Mouse (Mus musculus) liver, embryonic 11.5 days (tissue): Measurements from ENCODE around the gene Sepsecs. TPM values are rescaled to one million over a fixed set of nuclear protein-coding genes. Genes with fewer than 3 reads are reported as not detected.
A peak's percentile ranks its signal among the peaks of the same experiment; 100 is the strongest.

Experiments used
- ATAC-seq: fragments of 200-750 bp; cut with Nextera tagmentation; replicated peaks from 2 replicates; pipeline ENCODE4 v1.8.0; 2017; ENCODE audit warnings: moderate number of reproducible peaks, mild to moderate bottlenecking, moderate TSS enrichment, moderate library complexity; ENCODE audit not compliant: low FRiP score
- DNase-seq: peaks from one replicate; pipeline ENCODE4 v3.0.0-alpha.2; 2017; ENCODE audit warnings: low spot score
- H3K27ac ChIP-seq: fragments of 300-500 bp; sonication (generic); 2 replicates; pipeline ENCODE4 v1.5.1; 2014; ENCODE audit warnings: mild to moderate bottlenecking, low read depth, low read length, control low read depth
- H3K27me3 ChIP-seq: fragments of 300-500 bp; sonication (generic); replicated peaks from 2 replicates; pipeline ENCODE4 v1.6.1; 2014; ENCODE audit warnings: low read length, mixed read lengths; ENCODE audit not compliant: control insufficient read depth, insufficient read depth
- H3K36me3 ChIP-seq: fragments of 300-500 bp; sonication (generic); 2 replicates; pipeline ENCODE4 v1.6.1; 2014; ENCODE audit warnings: mild to moderate bottlenecking, low read length, moderate library complexity, mixed read lengths; ENCODE audit not compliant: control insufficient read depth, insufficient read depth
- H3K4me1 ChIP-seq: fragments of 300-500 bp; sonication (generic); replicated peaks from 2 replicates; pipeline ENCODE4 v1.6.1; 2014; ENCODE audit warnings: low read length, mixed read lengths; ENCODE audit not compliant: control insufficient read depth, insufficient read depth
- H3K4me2 ChIP-seq: fragments of 300-500 bp; sonication (generic); 2 replicates; pipeline ENCODE4 v1.6.1; 2014; ENCODE audit warnings: mild to moderate bottlenecking, control low read depth, moderate library complexity
- H3K4me3 ChIP-seq: fragments of 300-500 bp; sonication (generic); 2 replicates; pipeline ENCODE4 v1.5.1; 2014; ENCODE audit warnings: low read depth, low read length, control low read depth
- H3K9ac ChIP-seq: fragments of 300-500 bp; sonication (generic); 2 replicates; pipeline ENCODE4 v1.6.1; 2014; ENCODE audit warnings: low read depth, low read length, control low read depth
- H3K9me3 ChIP-seq: fragments of 300-500 bp; sonication (generic); 2 replicates; pipeline ENCODE4 v1.6.1; 2016; ENCODE audit warnings: low read length, inconsistent platforms, mixed read lengths; ENCODE audit not compliant: control insufficient read depth
- WGBS: fragments of 180-500 bp; shearing (Covaris S2); extraction: QIAGEN DNeasy Blood & Tissue Kit; methylation state at CpG from one replicate; pipeline ENCODE4 v1.1.7; 2014; 5-methylcytosine and 5-hydroxymethylcytosine counted together
- polyA plus RNA-seq: library from polyadenylated mRNA; unstranded; fragments of >200 nt; fragmentation: Nextera tagmentation; extraction: Ambion mirVana; gene quantifications from 2 replicates; pipeline ENCODE4 v1.2.1, GENCODE M21; 2014

Sepsecs gene
- polyA plus RNA-seq, 1 experiment from 2014 or later, result 12.7 TPM

GRCm38 (mm10) chr5:52636025-52636755, 33.3 kb downstream of the Sepsecs start:
- Histone ChIP-seq H3K9me3 (no peaks in the 10 kb centered on the region), H3K4me2 (no peak overlapping the region), H3K36me3 (no peaks in the 10 kb centered on the region), H3K9ac (no peak overlapping the region), H3K27ac (no peak overlapping the region), H3K4me1 (no peaks in the 10 kb centered on the region), H3K4me3 (no peak overlapping the region), H3K27me3 (no peaks in the 10 kb centered on the region)
- WGBS, result 40% methylated on average over 11 of the region's 11 CpGs
- no peak for DNase-seq
- no peak for ATAC-seq

DNA sequence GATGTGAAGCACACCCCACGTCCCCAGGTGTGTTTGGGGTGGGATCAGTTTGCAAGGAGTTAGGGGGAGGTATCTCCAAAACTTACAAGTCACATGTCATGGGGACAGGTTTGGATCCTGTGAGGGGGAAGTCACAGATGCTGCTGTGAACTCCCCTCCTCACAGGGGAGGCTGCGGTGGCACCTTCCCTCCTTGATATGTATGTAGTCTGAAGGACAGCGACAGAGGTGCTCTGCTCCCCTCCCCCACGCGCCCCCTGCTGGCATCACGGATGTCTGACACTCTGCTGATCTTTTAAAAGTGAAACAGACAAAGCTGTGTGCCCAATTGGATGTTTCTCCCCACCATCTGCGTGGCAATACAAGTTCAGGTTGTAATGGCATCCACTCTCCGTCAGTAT, 35.5 kb downstream of the Sepsecs start:
- DNase-seq, result no peak
- Histone ChIP-seq H3K4me1 (no peaks in the 10 kb centered on the region), H3K4me2 (no peak overlapping the region), H3K36me3 (no peaks in the 10 kb centered on the region), H3K9me3 (no peaks in the 10 kb centered on the region), H3K27me3 (no peaks in the 10 kb centered on the region), H3K9ac (no peak overlapping the region), H3K27ac (no peak overlapping the region), H3K4me3 (no peak overlapping the region)
- 24% methylated on average over 8 of the region's 8 CpGs for WGBS
- 0 out of 2 replicates have a peak, but pooled peaks have one; percentile 33 for ATAC-seq

DNA sequence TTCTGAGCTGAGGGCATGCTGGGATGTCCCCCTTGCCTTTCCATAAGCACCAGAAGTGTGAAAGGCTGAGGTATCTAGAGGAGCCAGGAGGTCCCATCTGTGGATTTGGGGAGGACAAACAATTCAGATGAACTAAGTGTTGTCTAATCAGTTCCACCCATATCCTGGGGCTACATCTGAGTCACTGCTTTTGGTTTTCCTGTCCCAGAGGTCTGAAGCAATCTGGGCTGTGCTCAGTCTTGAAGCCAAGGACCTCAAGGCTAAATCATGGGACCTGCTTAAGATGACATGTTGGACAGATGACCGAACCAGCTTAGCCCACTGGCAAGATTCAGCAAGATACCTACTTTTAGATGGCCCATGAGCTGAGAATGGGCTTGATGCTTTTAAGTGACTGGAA, 39.0 kb downstream of the Sepsecs start:
- DNase-seq (no peak), ATAC-seq (no peak)
- H3K27ac ChIP-seq, result no peak overlapping the region
- no peaks in the 10 kb centered on the region for H3K9me3 ChIP-seq
- no peaks in the 10 kb centered on the region for H3K4me1 ChIP-seq
- H3K4me2 ChIP-seq, result no peak overlapping the region
- no peak overlapping the region for H3K4me3 ChIP-seq
- H3K9ac ChIP-seq, result no peak overlapping the region
- H3K27me3 ChIP-seq, result no peaks in the 10 kb centered on the region
- WGBS, result 89% methylated on average over 1 of the region's 1 CpGs
- H3K36me3 ChIP-seq, result no peaks in the 10 kb centered on the region

GRCm38 (mm10) chr5:52629214-52629613, 40.3 kb downstream of the Sepsecs start:
- Histone ChIP-seq H3K9ac (no peak overlapping the region), H3K4me1 (no peaks in the 10 kb centered on the region), H3K9me3 (no peaks in the 10 kb centered on the region), H3K4me3 (no peak overlapping the region), H3K4me2 (no peak overlapping the region), H3K27ac (no peak overlapping the region), H3K36me3 (no peaks in the 10 kb centered on the region), H3K27me3 (no peaks in the 10 kb centered on the region)
- WGBS, result 75% methylated on average over 6 of the region's 6 CpGs
- ATAC-seq, result no peak
- DNase-seq, result no peak

DNA sequence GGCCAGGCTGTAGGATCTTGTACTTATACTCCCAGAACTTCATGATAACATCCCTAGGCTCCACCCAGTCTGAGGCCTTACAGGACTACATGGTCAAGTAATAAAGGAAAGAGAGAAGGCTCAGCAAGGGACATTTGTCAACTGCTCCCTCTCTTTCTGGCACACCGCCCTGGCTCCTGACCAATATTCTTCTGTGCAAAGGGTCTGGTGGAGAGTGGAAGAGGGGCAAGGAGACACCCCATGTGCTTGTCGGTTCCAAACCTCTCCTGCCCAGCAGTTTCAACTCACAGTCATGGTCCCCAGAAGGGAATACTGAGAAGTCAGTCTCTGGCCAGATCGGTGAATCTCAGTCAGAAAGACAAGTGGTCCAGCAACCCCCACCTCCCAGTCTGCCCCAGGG, 40.7 kb downstream of the Sepsecs start:
- H3K9ac ChIP-seq, result no peak overlapping the region
- DNase-seq (no peak), ATAC-seq (no peak)
- no peak overlapping the region for H3K4me2 ChIP-seq
- H3K4me1 ChIP-seq, result no peaks in the 10 kb centered on the region
- H3K27me3 ChIP-seq, result no peaks in the 10 kb centered on the region
- 81% methylated on average over 3 of the region's 3 CpGs for WGBS
- no peak overlapping the region for H3K27ac ChIP-seq
- H3K9me3 ChIP-seq, result no peaks in the 10 kb centered on the region
- H3K4me3 ChIP-seq, result no peak overlapping the region
- H3K36me3 ChIP-seq, result no peaks in the 10 kb centered on the region

DNA sequence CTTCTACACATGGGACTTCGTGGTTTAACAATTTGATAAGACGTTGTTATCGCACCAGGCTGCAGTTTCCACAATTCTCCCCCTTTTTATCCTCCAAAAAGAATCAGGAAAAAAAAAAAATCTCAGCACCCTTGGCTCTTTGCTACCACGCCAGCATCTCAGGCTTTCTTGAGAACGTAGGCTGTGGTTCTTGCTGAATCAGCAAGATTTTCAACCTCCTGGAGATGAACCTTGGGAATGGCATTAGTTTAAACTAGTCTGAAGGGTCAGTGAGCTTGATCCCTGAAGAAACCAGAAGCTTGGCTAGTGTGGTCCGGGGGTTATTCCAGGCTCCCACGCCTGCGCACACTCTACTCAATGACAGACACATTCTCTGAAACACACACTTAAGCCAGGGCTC, 41.8 kb downstream of the Sepsecs start:
- Histone ChIP-seq H3K9me3 (no peaks in the 10 kb centered on the region), H3K4me3 (no peak overlapping the region), H3K4me2 (no peak overlapping the region), H3K36me3 (no peaks in the 10 kb centered on the region), H3K9ac (no peak overlapping the region), H3K4me1 (no peaks in the 10 kb centered on the region), H3K27me3 (no peaks in the 10 kb centered on the region), H3K27ac (no peak overlapping the region)
- DNase-seq (no peak), ATAC-seq (no peak)
- 76% methylated on average over 8 of the region's 8 CpGs for WGBS

GRCm38 (mm10) chr5:52626092-52626491, 43.4 kb downstream of the Sepsecs start:
- no peaks in the 10 kb centered on the region for H3K9me3 ChIP-seq
- no peaks in the 10 kb centered on the region for H3K4me1 ChIP-seq
- WGBS, result 55% methylated on average over 8 of the region's 8 CpGs
- no peak overlapping the region for H3K27ac ChIP-seq
- H3K4me2 ChIP-seq, result no peak overlapping the region
- no peak overlapping the region for H3K4me3 ChIP-seq
- no peaks in the 10 kb centered on the region for H3K27me3 ChIP-seq
- H3K36me3 ChIP-seq, result no peaks in the 10 kb centered on the region
- DNase-seq (no peak), ATAC-seq (no peak)
- no peak overlapping the region for H3K9ac ChIP-seq

GRCm38 (mm10) chr5:52624956-52625355, 44.6 kb downstream of the Sepsecs start:
- 88% methylated on average over 1 of the region's 1 CpGs for WGBS
- no peak overlapping the region for H3K4me3 ChIP-seq
- no peak for DNase-seq
- H3K9ac ChIP-seq, result no peak overlapping the region
- no peak overlapping the region for H3K27ac ChIP-seq
- H3K9me3 ChIP-seq, result no peaks in the 10 kb centered on the region
- no peak overlapping the region for H3K4me2 ChIP-seq
- ATAC-seq, result no peak
- no peaks in the 10 kb centered on the region for H3K4me1 ChIP-seq
- H3K27me3 ChIP-seq, result no peaks in the 10 kb centered on the region
- no peaks in the 10 kb centered on the region for H3K36me3 ChIP-seq

- Histone ChIP-seq H3K9me3 (no peaks in the 10 kb centered on the region), H3K4me2 (no peak overlapping the region), H3K4me3 (no peak overlapping the region), H3K4me1 (peaks cover 3% of the 10 kb centered on the region; the same call in 1 of the 2 replicates), H3K36me3 (no peaks in the 10 kb centered on the region), H3K27ac (no peak overlapping the region), H3K27me3 (peaks cover 4% of the 10 kb centered on the region), H3K9ac (no peak overlapping the region)
- no peak for DNase-seq
- no peak for ATAC-seq
- WGBS, result 73% methylated on average over 2 of the region's 2 CpGs
Measured at GRCm38 (mm10) chr5:52623099-52623498, 46.4 kb downstream of the Sepsecs start.
